Mouse (Mus musculus) lung, postnatal 0 days (tissue): Measurements from ENCODE around the gene Gnb5. TPM values are rescaled to one million over a fixed set of nuclear protein-coding genes. Genes with fewer than 3 reads are reported as not detected.

Source experiments
- ATAC-seq: fragments of 200-750 bp; cut with Nextera tagmentation; 2 replicates; pipeline ENCODE4 v1.8.0; 2017; ENCODE audit warnings: moderate library complexity
- DNase-seq: peaks from one replicate; pipeline ENCODE4 v3.0.0-alpha.2; 2016; ENCODE audit warnings: low spot score
- H3K27ac ChIP-seq: fragments of 300-500 bp; sonication (generic); 2 replicates; pipeline ENCODE4 v1.5.1; 2014; ENCODE audit warnings: antibody characterized with exemption, mild to moderate bottlenecking, low read length, mixed read lengths
- H3K27me3 ChIP-seq: fragments of 300-500 bp; sonication (generic); replicated peaks from 2 replicates; pipeline ENCODE4 v1.6.1; 2014; ENCODE audit warnings: low read length, mixed read lengths; ENCODE audit not compliant: insufficient read depth
- H3K36me3 ChIP-seq: fragments of 300-500 bp; sonication (generic); 2 replicates; pipeline ENCODE4 v1.6.1; 2014; ENCODE audit warnings: low read length, mixed read lengths; ENCODE audit not compliant: insufficient read depth
- H3K4me1 ChIP-seq: fragments of 300-500 bp; sonication (generic); 2 replicates; pipeline ENCODE4 v1.6.1; 2014; ENCODE audit warnings: antibody characterized with exemption, low read depth, low read length, mixed read lengths; ENCODE audit not compliant: insufficient read depth
- H3K4me2 ChIP-seq: fragments of 300-500 bp; sonication (generic); replicated peaks from 2 replicates; pipeline ENCODE4 v1.6.1; 2014; ENCODE audit warnings: low read depth, mild to moderate bottlenecking, low read length, moderate library complexity, mixed read lengths
- H3K4me3 ChIP-seq: fragments of 300-500 bp; sonication (generic); 2 replicates; pipeline ENCODE4 v1.5.1; 2014; ENCODE audit warnings: low read depth, low read length
- H3K9ac ChIP-seq: fragments of 300-500 bp; sonication (generic); replicated peaks from 2 replicates; pipeline ENCODE4 v1.6.1; 2014; ENCODE audit warnings: low read depth, mild to moderate bottlenecking
- H3K9me3 ChIP-seq: fragments of 300-500 bp; sonication (generic); 2 replicates; pipeline ENCODE4 v1.6.1; 2016; ENCODE audit warnings: low read length, mixed read lengths
- CTCF ChIP-seq: IDR thresholded peaks from 2 replicates; pipeline ENCODE4 v1.5.1; 2016; ENCODE audit warnings: antibody characterized with exemption, mild to moderate bottlenecking
- EP300 ChIP-seq: IDR thresholded peaks from 2 replicates; pipeline ENCODE4 v1.6.1; 2016; ENCODE audit warnings: antibody characterized with exemption, mild to moderate bottlenecking, control low read depth
- WGBS: fragments of 180-500 bp; shearing (Covaris S2); extraction: QIAGEN DNeasy Blood & Tissue Kit; methylation state at CpG from one replicate; pipeline ENCODE4 v1.1.7; 2014; 5-methylcytosine and 5-hydroxymethylcytosine counted together
- polyA plus RNA-seq: library from polyadenylated mRNA; unstranded; fragments of >200 nt; fragmentation: Nextera tagmentation; extraction: Ambion mirVana; gene quantifications from 2 replicates; pipeline ENCODE4 v1.2.1, GENCODE M21; 2015

The Gnb5 gene
- polyA plus RNA-seq, 1 experiment from 2014 or later: 11.5 TPM

DNA sequence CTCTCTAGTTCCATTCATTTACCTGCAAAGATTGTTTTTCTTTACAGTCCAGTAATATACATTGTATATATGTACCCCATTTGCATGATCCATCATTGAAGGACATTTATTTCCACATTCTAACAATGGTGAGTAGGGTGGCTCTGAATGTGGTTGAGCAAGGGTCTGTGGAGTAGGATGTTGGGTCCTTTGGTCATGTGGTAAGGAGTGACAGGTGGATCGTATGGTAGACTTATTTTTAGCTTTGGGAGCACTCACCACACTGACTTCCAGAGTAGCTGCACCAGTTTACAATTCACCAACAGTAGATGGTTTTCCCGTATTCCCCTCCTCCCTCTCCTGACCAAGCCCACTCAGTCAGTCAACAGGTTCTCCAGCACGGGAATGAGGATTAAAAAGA lies 62.7 kb downstream of the Gnb5 start:
- no peaks in the 10 kb centered on the region for H3K36me3 ChIP-seq
- ATAC-seq (no peak), DNase-seq (no peak)
- H3K27me3 ChIP-seq: no peaks in the 10 kb centered on the region
- no peaks in the 10 kb centered on the region for H3K4me1 ChIP-seq
- no peak overlapping the region for H3K4me3 ChIP-seq
- H3K27ac ChIP-seq: no peak overlapping the region
- H3K9ac ChIP-seq: no peak overlapping the region
- no peak for TF ChIP-seq CTCF
- TF ChIP-seq EP300: no peak
- H3K4me2 ChIP-seq: no peak overlapping the region
- H3K9me3 ChIP-seq: no peaks in the 10 kb centered on the region
- WGBS: 66% methylated on average over 3 of the region's 3 CpGs

GRCm38 (mm10) chr9:75375606-75376005 lies 69.5 kb downstream of the Gnb5 start:
- no peak for DNase-seq
- Histone ChIP-seq H3K27ac (no peak overlapping the region), H3K27me3 (no peaks in the 10 kb centered on the region), H3K36me3 (no peaks in the 10 kb centered on the region), H3K9me3 (no peaks in the 10 kb centered on the region), H3K4me1 (no peaks in the 10 kb centered on the region), H3K4me3 (no peak overlapping the region), H3K9ac (no peak overlapping the region), H3K4me2 (no peak overlapping the region)
- TF ChIP-seq EP300 (no peak), CTCF (no peak)
- 92% methylated on average over 9 of the region's 9 CpGs for WGBS
- no peak for ATAC-seq

DNA sequence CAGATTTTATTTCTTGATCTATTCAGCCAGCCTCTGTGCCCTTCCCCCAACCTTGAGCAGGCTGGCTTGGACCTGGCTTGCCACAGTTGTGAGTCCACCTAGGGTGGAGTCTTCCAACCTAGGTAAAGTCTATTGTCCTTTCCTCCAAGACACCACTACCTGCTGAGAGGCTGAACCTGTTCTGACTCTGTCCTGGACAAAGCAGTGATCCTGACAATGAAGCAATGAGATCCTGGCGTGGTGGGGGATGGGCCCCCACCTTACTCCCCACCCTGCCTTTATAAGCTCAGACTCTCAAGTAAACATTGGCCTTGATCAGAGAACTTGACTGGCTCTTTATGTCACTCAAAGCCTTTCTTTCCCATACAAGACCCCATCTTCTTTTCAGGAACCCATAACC lies 70.3 kb downstream of the Gnb5 start:
- Histone ChIP-seq H3K4me3 (no peak overlapping the region), H3K36me3 (no peaks in the 10 kb centered on the region), H3K9me3 (no peaks in the 10 kb centered on the region), H3K27ac (no peak overlapping the region), H3K4me1 (no peaks in the 10 kb centered on the region), H3K4me2 (no peak overlapping the region), H3K9ac (no peak overlapping the region), H3K27me3 (no peaks in the 10 kb centered on the region)
- WGBS: 59% methylated on average over 1 of the region's 1 CpGs
- DNase-seq: no peak
- ATAC-seq: no peak
- TF ChIP-seq CTCF (no peak), EP300 (no peak)

DNA sequence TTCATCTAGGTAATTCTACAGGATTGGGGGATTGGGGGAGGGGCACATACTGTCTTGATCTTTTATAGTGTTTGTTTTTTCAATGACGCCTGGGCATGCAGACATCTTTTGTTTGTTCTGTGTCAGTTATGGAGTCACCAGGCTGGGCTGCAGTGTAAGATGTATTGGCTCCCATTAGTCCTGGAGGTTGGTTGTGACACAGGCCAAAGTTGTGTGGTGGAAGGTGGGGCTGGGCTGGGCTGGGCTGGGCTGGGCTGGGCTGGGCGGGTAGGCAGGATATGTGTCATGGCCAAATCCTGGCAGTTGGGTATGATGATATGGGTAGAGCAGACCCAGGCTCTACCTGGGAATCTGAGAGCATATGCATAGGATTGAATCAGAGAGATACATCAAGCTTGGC lies 72.7 kb downstream of the Gnb5 start:
- Histone ChIP-seq H3K4me2 (no peak overlapping the region), H3K4me3 (no peak overlapping the region), H3K4me1 (no peaks in the 10 kb centered on the region), H3K27me3 (no peaks in the 10 kb centered on the region), H3K9ac (no peak overlapping the region), H3K36me3 (no peaks in the 10 kb centered on the region), H3K27ac (no peak overlapping the region), H3K9me3 (no peaks in the 10 kb centered on the region)
- ATAC-seq: no peak
- no peak for TF ChIP-seq EP300
- TF ChIP-seq CTCF: no peak
- no peak for DNase-seq
- WGBS: 54% methylated on average over 2 of the region's 2 CpGs

GRCm38 (mm10) chr9:75382825-75383224 lies 76.7 kb downstream of the Gnb5 start:
- H3K4me1 ChIP-seq: no peaks in the 10 kb centered on the region
- H3K36me3 ChIP-seq: peaks cover 10% of the 10 kb centered on the region; the same call in 1 of the 2 replicates
- ATAC-seq: no peak
- TF ChIP-seq CTCF (no peak), EP300 (no peak)
- 82% methylated on average over 14 of the region's 14 CpGs for WGBS
- H3K9me3 ChIP-seq: no peaks in the 10 kb centered on the region
- no peak overlapping the region for H3K4me2 ChIP-seq
- no peak overlapping the region for H3K4me3 ChIP-seq
- no peak for DNase-seq
- no peak overlapping the region for H3K27ac ChIP-seq
- no peak overlapping the region for H3K9ac ChIP-seq
- no peaks in the 10 kb centered on the region for H3K27me3 ChIP-seq

- WGBS: 79% methylated on average over 9 of the region's 9 CpGs
- Histone ChIP-seq H3K27ac (no peak overlapping the region), H3K4me1 (no peaks in the 10 kb centered on the region), H3K9me3 (no peaks in the 10 kb centered on the region), H3K4me2 (no peak overlapping the region), H3K4me3 (no peak overlapping the region), H3K27me3 (no peaks in the 10 kb centered on the region), H3K36me3 (peaks cover 10% of the 10 kb centered on the region; the same call in 1 of the 2 replicates), H3K9ac (no peak overlapping the region)
- no peak for ATAC-seq
- no peak for TF ChIP-seq EP300
- TF ChIP-seq CTCF: peak; percentile 34; the same call in 1 of the 2 replicates
- no peak for DNase-seq
These were observed 77.7 kb downstream of the Gnb5 start for GRCm38 (mm10) chr9:75383785-75384184.
